Mouse (Mus musculus) heart, embryonic 13.5 days (tissue): Measurements from ENCODE around the gene Zic3. TPM values are rescaled to one million over a fixed set of nuclear protein-coding genes. Genes with fewer than 3 reads are reported as not detected.

Source experiments
- ATAC-seq: fragments of 200-750 bp; cut with Nextera tagmentation; 2 replicates; pipeline ENCODE4 v1.8.0; 2017; ENCODE audit warnings: moderate TSS enrichment; ENCODE audit not compliant: insufficient number of reproducible peaks, low FRiP score, low TSS enrichment; ENCODE audit errors: extremely low read depth
- H3K27ac ChIP-seq: fragments of 300-500 bp; sonication (generic); replicated peaks from 2 replicates; pipeline ENCODE4 v1.5.1; 2015; ENCODE audit warnings: moderate library complexity, mild to moderate bottlenecking, inconsistent platforms
- H3K27me3 ChIP-seq: fragments of 300-500 bp; sonication (generic); replicated peaks from 2 replicates; pipeline ENCODE4 v1.6.1; 2015; ENCODE audit warnings: mild to moderate bottlenecking, inconsistent platforms
- H3K36me3 ChIP-seq: fragments of 300-500 bp; sonication (generic); 2 replicates; pipeline ENCODE4 v1.6.1; 2015; ENCODE audit warnings: mild to moderate bottlenecking, inconsistent platforms
- H3K4me1 ChIP-seq: fragments of 300-500 bp; sonication (generic); 2 replicates; pipeline ENCODE4 v1.6.1; 2015; ENCODE audit warnings: inconsistent platforms
- H3K4me2 ChIP-seq: fragments of 300-500 bp; sonication (generic); 2 replicates; pipeline ENCODE4 v1.6.1; 2015; ENCODE audit warnings: inconsistent platforms, mild to moderate bottlenecking, moderate library complexity
- H3K4me3 ChIP-seq: fragments of 300-500 bp; sonication (generic); 2 replicates; pipeline ENCODE4 v1.5.1; 2015; ENCODE audit warnings: moderate library complexity, mild to moderate bottlenecking, inconsistent platforms
- H3K9ac ChIP-seq: fragments of 300-500 bp; sonication (generic); 2 replicates; pipeline ENCODE4 v1.6.1; 2015; ENCODE audit warnings: inconsistent platforms, mild to moderate bottlenecking, moderate library complexity
- H3K9me3 ChIP-seq: fragments of 300-500 bp; sonication (generic); 2 replicates; pipeline ENCODE4 v1.6.1; 2016; ENCODE audit warnings: inconsistent platforms
- WGBS: fragments of 180-500 bp; shearing (Covaris S2); methylation state at CpG from one replicate; pipeline ENCODE4 v1.1.7; 2015; ENCODE audit warnings: mixed read lengths; 5-methylcytosine and 5-hydroxymethylcytosine counted together
- polyA plus RNA-seq: library from polyadenylated mRNA; unstranded; fragments of >200 nt; fragmentation: Nextera tagmentation; extraction: Ambion mirVana; gene quantifications from 2 replicates; pipeline ENCODE4 v1.2.1, GENCODE M21; 2015

Gene Zic3
- polyA plus RNA-seq: 0.05 and 0.13 TPM in 2 replicates

DNA sequence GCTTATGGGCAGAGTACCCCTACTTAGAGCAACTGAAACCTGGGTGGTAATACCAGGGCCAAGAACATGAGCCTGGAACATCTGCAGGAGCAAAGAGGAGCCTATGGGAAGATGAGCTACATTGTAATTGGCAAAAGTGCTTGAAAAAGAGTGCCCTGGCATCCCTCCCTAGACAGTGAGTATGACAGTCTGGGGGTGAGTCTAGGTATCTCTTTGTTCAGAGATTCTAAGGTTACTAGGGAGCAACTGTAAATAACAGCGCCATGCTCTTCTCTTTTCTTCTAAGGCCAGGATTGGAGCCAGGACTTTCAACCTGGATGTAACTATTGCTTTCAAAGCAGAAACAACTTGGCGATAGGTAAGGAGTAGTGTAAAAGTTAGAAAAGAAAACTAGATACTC lies at the start of gene Zic3:
Gene Zic3 (plus strand): TSS at position 301 of the 400 bp plus-strand sequence.
- Histone ChIP-seq H3K27me3 (peaks cover 93% of the 10 kb centered on the region), H3K27ac (no peak within 1 kb of the TSS), H3K4me2 (no peak within 1 kb of the TSS), H3K9me3 (no peaks in the 10 kb centered on the region), H3K4me3 (no peak within 1 kb of the TSS), H3K36me3 (no peaks in the 10 kb centered on the region), H3K4me1 (no peaks in the 10 kb centered on the region), H3K9ac (no peak within 1 kb of the TSS)
- ATAC-seq: no peak
- WGBS: 76% methylated on average over 2 of the region's 2 CpGs

- no peak overlapping the region for H3K4me2 ChIP-seq
- no peaks in the 10 kb centered on the region for H3K36me3 ChIP-seq
- ATAC-seq: no peak
- H3K27me3 ChIP-seq: no peaks in the 10 kb centered on the region
- WGBS: 69% methylated on average over 4 of the region's 4 CpGs
- no peak overlapping the region for H3K9ac ChIP-seq
- no peaks in the 10 kb centered on the region for H3K4me1 ChIP-seq
- no peaks in the 10 kb centered on the region for H3K9me3 ChIP-seq
- H3K27ac ChIP-seq: no peak overlapping the region
- H3K4me3 ChIP-seq: no peak overlapping the region
Observed at GRCm38 (mm10) chrX:57982351-57982750, 40.1 kb upstream of the Zic3 start.

DNA sequence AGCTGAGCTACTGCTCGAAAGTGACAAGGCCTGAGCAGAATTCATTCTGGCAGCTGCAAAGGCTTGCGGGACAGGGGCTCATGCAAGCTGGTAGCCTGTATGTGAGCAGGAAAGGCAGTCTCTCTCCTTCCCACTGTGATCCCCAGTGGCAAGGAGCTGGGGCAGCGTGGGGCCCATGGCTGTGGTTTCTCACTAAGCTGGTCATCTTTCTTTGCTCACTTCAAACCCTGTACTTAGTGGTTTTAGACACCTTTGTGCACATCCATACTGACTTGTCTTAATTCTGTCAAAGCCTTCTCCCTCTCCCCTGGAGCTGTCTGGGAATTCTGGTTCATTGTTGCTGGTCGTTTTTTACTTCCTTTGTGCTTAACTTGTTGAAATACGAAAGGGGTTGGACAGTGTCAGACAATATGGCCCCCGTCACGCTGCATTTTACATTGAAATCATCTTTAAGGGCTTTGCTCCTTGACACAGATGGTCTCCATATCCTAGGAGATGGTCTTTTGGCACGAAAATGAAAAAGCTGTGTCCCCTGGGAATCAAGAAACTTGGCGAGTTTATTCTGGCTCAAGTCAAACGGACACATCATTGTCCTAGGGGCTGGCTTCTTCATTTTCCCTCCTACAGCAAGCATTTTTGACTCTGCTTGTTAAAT lies 34.9 kb upstream of the Zic3 start:
- Histone ChIP-seq H3K36me3 (no peaks in the 10 kb centered on the region), H3K9me3 (no peaks in the 10 kb centered on the region), H3K4me1 (no peaks in the 10 kb centered on the region), H3K27ac (no peak overlapping the region), H3K4me2 (no peak overlapping the region), H3K27me3 (no peaks in the 10 kb centered on the region), H3K9ac (no peak overlapping the region), H3K4me3 (no peak overlapping the region)
- WGBS: 69% methylated on average over 10 of the region's 10 CpGs
- no peak for ATAC-seq

- Histone ChIP-seq H3K9me3 (no peaks in the 10 kb centered on the region), H3K4me1 (no peaks in the 10 kb centered on the region), H3K4me2 (no peak overlapping the region), H3K9ac (no peak overlapping the region), H3K36me3 (no peaks in the 10 kb centered on the region), H3K27me3 (peaks cover 58% of the 10 kb centered on the region), H3K4me3 (no peak overlapping the region), H3K27ac (no peak overlapping the region)
- ATAC-seq: no peak
- 61% methylated on average over 5 of the region's 5 CpGs for WGBS
Observed at GRCm38 (mm10) chrX:58013391-58013790, 9.1 kb upstream of the Zic3 start.

- Histone ChIP-seq H3K9ac (no peak overlapping the region), H3K27ac (no peak overlapping the region), H3K27me3 (peaks cover 65% of the 10 kb centered on the region), H3K4me1 (no peaks in the 10 kb centered on the region), H3K4me2 (no peak overlapping the region), H3K9me3 (no peaks in the 10 kb centered on the region), H3K4me3 (no peak overlapping the region), H3K36me3 (no peaks in the 10 kb centered on the region)
- WGBS: 13% methylated on average over 12 of the region's 12 CpGs
- no peak for ATAC-seq
Observed at GRCm38 (mm10) chrX:58014093-58014492, 8.4 kb upstream of the Zic3 start.

DNA sequence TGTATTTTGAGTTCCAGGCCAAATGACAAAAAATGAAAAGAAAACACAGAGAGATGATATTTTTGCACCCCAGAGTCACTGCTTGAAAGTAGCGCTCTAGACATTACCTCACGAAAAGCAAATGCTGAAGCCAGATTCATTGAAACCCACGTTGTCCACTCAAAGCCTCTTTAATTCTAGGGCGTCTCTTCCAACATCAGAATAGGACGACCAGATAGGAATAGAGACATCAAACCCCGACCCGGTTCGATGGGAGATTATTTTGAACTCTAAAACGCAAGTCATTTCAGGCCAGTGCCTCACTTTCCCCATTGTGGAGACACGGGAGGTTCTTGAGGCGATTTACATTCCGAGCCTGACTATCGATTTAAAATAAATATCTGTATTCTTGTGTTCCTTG lies 7.7 kb upstream of the Zic3 start:
- Histone ChIP-seq H3K9ac (no peak overlapping the region), H3K9me3 (no peaks in the 10 kb centered on the region), H3K27ac (no peak overlapping the region), H3K36me3 (no peaks in the 10 kb centered on the region), H3K4me3 (no peak overlapping the region), H3K4me2 (no peak overlapping the region), H3K27me3 (peaks cover 71% of the 10 kb centered on the region), H3K4me1 (no peaks in the 10 kb centered on the region)
- no peak for ATAC-seq
- WGBS: 14% methylated on average over 13 of the region's 13 CpGs

DNA sequence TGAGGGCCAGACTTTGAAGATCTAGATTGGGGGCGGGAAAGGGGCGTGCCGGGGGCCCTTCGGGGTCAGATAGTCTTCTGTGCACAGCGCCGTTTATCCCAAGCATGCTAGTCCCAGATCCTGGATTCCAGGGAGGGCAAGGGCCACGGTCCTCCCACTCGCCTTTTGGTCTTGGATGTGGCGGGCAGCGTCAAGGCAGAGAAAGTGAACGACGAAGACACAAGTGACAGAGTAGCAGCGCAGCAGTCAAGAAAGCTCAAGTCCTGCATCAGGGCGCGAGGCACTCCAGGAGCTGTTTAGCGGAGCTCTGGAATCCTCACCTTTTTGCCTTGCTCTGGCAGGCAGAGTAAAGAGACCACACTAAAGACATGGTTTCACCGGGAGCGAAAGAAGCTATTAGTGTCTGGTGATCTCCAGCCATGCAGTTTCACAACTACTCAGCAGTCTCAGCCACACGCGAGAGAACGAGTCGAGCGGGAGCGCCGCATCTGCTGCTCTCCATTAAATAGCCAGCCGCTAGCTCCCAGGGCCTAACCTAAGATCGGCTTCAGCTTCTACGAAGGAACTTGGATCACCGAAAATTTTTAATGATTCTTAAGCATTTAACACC lies 7.1 kb upstream of the Zic3 start:
- peak overlapping the region; percentile 37 for H3K4me2 ChIP-seq

DNA sequence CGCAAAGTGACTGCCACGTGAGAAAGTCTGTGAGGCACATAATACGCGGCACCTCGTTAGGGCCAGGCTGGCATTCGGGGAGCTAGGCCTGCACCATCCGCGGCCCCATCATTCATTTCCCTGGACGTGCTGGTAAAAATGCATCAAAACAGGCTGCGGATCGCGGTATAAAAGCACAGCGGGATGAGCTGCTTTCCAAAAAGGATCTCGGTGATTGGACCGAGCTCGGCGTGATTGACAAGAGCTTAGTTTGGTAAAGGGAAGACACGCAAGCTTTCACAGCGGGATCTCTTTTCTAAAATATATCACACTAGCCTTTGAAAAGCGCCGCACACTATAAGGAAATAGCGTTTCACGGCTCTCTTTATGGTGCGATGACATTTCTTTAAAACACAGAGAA lies 3.8 kb upstream of the Zic3 start:
- H3K27ac ChIP-seq: no peak overlapping the region
- no peak overlapping the region for H3K4me2 ChIP-seq
- H3K9me3 ChIP-seq: no peaks in the 10 kb centered on the region
- H3K4me3 ChIP-seq: no peak overlapping the region
- no peak for ATAC-seq
- no peak overlapping the region for H3K9ac ChIP-seq
- H3K27me3 ChIP-seq: peaks cover 98% of the 10 kb centered on the region
- WGBS: 9% methylated on average over 24 of the region's 24 CpGs
- H3K36me3 ChIP-seq: no peaks in the 10 kb centered on the region
- H3K4me1 ChIP-seq: no peaks in the 10 kb centered on the region

More for the DNA sequence above, 7.1 kb upstream of the Zic3 start:
- Histone ChIP-seq H3K9me3 (no peaks in the 10 kb centered on the region), H3K9ac (no peak overlapping the region), H3K36me3 (no peaks in the 10 kb centered on the region), H3K27ac (no peak overlapping the region), H3K4me3 (peak overlapping the region; percentile 9; the same call in 1 of the 2 replicates), H3K4me1 (no peaks in the 10 kb centered on the region), H3K27me3 (peaks cover 78% of the 10 kb centered on the region)
- ATAC-seq: no peak
- WGBS: 14% methylated on average over 29 of the region's 29 CpGs

GRCm38 (mm10) chrX:58019257-58019953 lies 3.1 kb upstream of the Zic3 start:
- no peak for ATAC-seq

GRCm38 (mm10) chrX:58027631-58028030 lies 5.1 kb downstream of the Zic3 start:
- WGBS: 7% methylated on average over 9 of the region's 9 CpGs
- Histone ChIP-seq H3K4me3 (no peak overlapping the region), H3K9ac (no peak overlapping the region), H3K36me3 (no peaks in the 10 kb centered on the region), H3K4me1 (peaks cover 6% of the 10 kb centered on the region), H3K9me3 (no peaks in the 10 kb centered on the region), H3K27me3 (peaks cover 93% of the 10 kb centered on the region), H3K4me2 (no peak overlapping the region), H3K27ac (no peak overlapping the region)
- no peak for ATAC-seq

More at GRCm38 (mm10) chrX:58019257-58019953, 3.1 kb upstream of the Zic3 start:
- H3K9me3 ChIP-seq: no peaks in the 10 kb centered on the region
- 7% methylated on average over 32 of the region's 33 CpGs for WGBS
- H3K4me2 ChIP-seq: peak overlapping the region; percentile 56
- peak overlapping the region; percentile 34 for H3K4me3 ChIP-seq
- peaks cover 96% of the 10 kb centered on the region for H3K27me3 ChIP-seq
- no peak overlapping the region for H3K27ac ChIP-seq
- no peaks in the 10 kb centered on the region for H3K4me1 ChIP-seq
- H3K36me3 ChIP-seq: no peaks in the 10 kb centered on the region
- H3K9ac ChIP-seq: no peak overlapping the region

GRCm38 (mm10) chrX:58028082-58028481 lies 5.6 kb downstream of the Zic3 start:
- H3K4me1 ChIP-seq: peaks cover 6% of the 10 kb centered on the region
- no peaks in the 10 kb centered on the region for H3K9me3 ChIP-seq
- no peak overlapping the region for H3K9ac ChIP-seq
- peaks cover 94% of the 10 kb centered on the region for H3K27me3 ChIP-seq
- no peak overlapping the region for H3K4me3 ChIP-seq
- H3K36me3 ChIP-seq: no peaks in the 10 kb centered on the region
- no peak for ATAC-seq
- WGBS: 8% methylated on average over 16 of the region's 16 CpGs
- H3K4me2 ChIP-seq: no peak overlapping the region
- H3K27ac ChIP-seq: no peak overlapping the region
